20 mouse cellular contexts compared by ENCODE assay signal in the genomic region with DNA sequence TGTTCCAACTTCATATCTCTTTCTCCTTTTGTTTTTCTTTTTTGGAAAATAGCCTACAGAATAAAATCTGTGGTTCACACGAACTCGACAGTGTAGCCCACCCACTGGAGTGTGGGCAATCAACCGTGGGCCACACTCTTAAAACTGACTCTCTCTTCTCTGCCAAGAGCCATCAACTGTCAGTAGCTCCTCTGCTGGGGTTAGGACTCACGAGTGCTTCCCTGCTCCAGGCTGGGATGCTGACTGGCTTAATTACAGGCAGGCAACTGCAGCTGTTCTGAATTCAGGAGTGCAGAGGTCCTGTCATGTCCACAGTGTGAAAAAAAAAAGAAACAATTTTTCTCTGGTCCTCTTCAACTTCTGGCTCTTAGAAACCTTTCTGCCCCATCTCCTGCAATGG. TPM values are rescaled to one million over a fixed set of nuclear protein-coding genes. Genes with fewer than 3 reads are reported as not detected.
"Had no signal": no experiment of that assay in that cellular context is flagged by ENCODE, and none has a peak within 500 bp of the region (broad histone marks: within the 10 kb centered on the region; RNA-seq: fewer than 3 reads in every experiment).

No protein-coding gene starts in this region.

- H3K9ac ChIP-seq: limb, embryonic 12.5 days; limb, embryonic 15.5 days; liver, embryonic 14.5 days; liver, postnatal 0 days; lung, embryonic 14.5 days; midbrain, embryonic 13.5 days; stomach, embryonic 15.5 days had no signal

- ATAC-seq: liver, postnatal 0 days; lung, postnatal 0 days; midbrain, embryonic 13.5 days; midbrain, embryonic 16.5 days had no signal

- H3K9me3 ChIP-seq: limb, embryonic 12.5 days; limb, embryonic 15.5 days; midbrain, embryonic 13.5 days; stomach, embryonic 15.5 days had no signal

- H3K4me3 ChIP-seq: layer of hippocampus, adult 2 months; limb, embryonic 12.5 days; limb, embryonic 15.5 days; midbrain, embryonic 13.5 days; stomach, embryonic 15.5 days had no signal

- H3K27me3 ChIP-seq: limb, embryonic 12.5 days; limb, embryonic 15.5 days; midbrain, embryonic 13.5 days; stomach, embryonic 15.5 days had no signal

- DNase-seq: kidney, postnatal 25 days; layer of hippocampus, adult 9-11 months; liver, postnatal 0 days; lung, embryonic 14.5 days; right cerebral cortex, postnatal 25 days; spleen, adult 18-20 months; thymus, postnatal 36 days had no signal

- H3K4me1 ChIP-seq: limb, embryonic 12.5 days; limb, embryonic 15.5 days; stomach, embryonic 15.5 days had no signal

- H3K27ac ChIP-seq: kidney, postnatal 0 days; layer of hippocampus, adult 2 months; limb, embryonic 12.5 days; limb, embryonic 15.5 days; liver, embryonic 14.5 days; macrophage; midbrain, embryonic 13.5 days; stomach, embryonic 15.5 days had no signal

- H3K4me2 ChIP-seq: limb, embryonic 12.5 days; limb, embryonic 15.5 days; liver, embryonic 11.5 days; lung, embryonic 14.5 days; midbrain, embryonic 13.5 days; stomach, embryonic 15.5 days had no signal

- H3K36me3 ChIP-seq: limb, embryonic 12.5 days; limb, embryonic 15.5 days; midbrain, embryonic 13.5 days; stomach, embryonic 15.5 days had no signal

RNA-seq across cellular contexts. Expression of a gene that starts 49.6 kb away (rescaled TPM):
- total RNA-seq: megakaryocyte, adult 5-6 weeks had no signal
- polyA plus RNA-seq: kidney, embryonic 14.5 days; kidney, postnatal 0 days; limb, embryonic 12.5 days; liver, embryonic 11.5 days; liver, postnatal 0 days; macrophage had no signal
